Mouse (Mus musculus): ENCODE measurements around the gene Btnl9.
A peak's percentile ranks its signal among the peaks of the same experiment; 100 is the strongest.
"Not testable (repeated sequence)": the region's sequence is repeated elsewhere in the genome, so short reads cannot be mapped to it uniquely, and the experiment has no call there.

Btnl9 gene

DNA sequence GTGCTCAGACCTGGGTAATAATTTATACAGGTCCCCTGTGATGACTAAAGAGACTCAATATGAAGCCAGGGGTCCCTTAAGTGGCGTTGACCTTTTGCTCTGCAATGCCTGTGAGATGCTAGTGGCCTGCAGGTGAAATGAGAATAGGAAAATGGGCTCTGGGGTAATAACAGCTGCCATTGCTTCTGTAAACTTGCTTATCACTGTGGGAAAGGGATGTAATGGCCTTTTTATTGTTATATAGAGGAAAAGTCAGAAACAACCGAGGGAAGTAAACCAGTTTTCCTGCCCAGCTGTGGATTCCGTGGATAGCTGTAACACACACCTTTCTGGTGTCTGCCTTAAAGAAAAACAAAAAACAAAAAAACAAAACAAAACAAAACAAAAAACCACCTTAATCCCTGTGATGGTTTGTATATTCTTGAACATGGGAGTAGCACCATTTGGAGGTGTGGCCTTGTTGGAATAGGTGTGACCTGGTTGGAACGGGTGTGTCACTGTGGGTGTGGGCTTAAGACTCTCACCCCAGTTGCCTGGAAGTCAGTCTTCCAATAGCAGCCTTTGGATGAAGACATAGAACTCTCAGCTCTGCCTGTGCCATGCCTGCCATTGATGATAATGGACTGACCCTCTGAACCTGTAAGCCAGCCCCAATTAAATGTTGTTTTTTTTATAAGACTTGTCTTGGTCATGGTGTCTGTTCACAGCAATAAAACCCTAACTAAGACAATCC lies 10.7 kb downstream of the Btnl9 start:
- DNase-seq: not testable (repeated sequence)

DNA sequence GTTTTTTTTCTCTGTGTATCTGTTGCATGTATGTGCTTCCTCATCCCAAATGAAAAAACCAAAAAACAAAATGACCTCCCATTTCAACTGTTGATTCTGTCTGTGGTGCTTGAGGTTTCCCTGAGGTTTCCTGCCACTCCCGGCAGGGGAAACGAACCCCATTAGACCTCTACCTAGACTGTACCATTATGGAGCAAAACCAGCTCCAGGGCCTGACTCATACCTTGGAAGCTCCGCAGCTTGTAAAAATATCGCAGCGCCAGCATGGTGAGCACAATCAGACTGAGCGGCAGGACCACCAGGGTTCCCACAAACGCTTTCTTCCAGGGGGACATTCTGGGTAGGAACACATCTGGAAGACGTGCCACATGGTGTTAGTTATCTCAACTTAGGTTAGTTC lies 11.6 kb downstream of the Btnl9 start:
- no peak for DNase-seq

DNA sequence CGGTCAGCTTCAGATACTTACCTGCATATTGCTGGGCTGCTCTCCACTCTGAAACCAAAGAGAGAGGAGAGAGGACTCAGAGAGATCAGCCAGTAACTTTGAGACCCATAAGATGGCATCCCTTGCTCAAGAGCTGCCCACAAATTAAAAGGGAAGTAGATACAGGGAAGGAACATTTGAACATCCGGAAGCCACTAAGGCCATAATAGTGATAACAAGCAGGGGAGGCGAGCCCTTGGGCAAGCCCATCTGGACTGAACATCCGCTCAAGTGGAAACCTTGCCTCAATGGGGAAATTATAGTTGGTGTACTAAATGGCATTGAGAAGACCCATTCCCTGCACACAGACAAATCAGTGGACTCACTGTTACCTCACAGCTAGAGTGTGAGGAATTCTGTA lies 16.4 kb downstream of the Btnl9 start:
- no peak for DNase-seq

DNA sequence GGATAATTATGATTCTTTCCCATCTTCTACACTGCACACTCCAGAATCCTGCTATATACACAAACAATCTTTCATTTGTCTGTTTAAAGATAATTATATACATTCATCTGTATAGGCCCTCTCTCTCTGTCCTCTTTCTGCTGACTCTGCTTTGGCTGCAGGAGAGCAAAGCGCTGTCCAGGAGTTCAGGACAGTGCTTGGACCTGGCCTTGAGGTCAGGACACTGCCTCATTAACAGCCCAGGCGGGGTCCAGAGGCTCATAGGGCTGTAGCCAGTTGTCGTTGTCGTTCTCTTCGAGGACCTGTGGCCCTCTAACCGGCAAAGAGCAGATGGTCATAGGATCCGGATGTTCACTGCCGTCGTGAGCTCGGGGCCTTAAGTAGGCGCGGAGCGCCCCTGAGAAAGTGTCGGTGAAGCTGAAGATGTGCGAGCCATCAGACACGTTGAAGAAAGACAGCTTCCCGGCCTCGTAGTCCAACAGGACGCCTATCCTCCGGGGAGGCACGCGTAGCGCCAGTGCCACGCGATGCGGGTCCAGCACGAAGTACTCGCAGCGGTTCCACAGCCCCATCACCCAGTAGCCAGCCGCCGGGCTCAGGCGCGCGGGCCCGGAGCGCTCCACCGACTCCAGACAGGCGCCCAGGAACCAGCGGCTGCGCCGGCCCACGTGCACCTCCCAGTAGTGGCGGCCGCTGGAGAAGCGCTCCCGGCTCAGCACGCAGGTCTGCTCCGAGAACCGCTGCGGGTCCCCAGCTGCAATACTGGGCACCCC lies 17.9 kb downstream of the Btnl9 start:
- DNase-seq: peak; percentile 26

DNA sequence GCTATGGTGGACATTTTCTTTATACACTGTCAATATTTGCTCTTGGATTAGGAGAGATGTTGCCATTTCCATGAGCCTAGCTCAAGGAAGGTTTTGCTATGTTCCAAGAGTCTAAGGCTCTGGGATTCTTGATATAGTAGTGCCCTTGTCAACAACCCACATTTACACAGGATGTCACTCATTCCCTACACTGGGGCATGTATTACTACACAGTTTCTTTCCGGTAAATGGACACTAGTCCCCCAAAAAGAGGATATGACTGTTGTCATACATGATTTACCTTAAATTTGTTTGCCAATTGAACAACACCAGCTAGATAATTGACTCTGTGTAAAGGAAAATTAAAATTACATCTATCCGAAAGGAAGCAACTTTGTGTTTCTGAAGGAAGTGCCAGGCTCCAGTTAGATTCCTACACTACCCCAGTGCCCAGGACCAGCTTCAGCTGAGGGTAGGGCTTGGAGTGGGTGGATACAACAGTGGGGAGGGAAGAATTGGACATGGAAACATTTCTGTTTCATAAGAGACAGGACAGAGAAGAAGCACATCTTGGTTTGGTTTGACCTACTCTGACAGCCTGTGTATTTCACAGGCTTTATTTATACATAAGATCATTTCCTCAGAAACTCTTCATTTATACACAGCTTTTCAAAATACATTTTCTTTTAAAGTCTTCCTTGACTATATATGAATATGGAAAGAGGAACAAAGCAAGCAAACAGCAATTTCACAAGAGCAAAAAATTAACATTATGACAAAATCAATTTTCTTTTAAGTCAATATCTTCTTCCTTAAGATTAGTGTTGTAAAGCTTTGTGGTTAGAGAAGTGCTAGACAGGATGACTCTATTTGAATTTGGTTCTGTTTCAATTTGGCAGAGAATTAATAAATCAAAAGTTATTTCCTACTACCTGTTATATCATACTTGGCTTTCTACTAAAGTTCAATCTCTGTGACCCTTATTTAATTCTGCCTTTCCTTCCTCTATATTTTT lies 29.8 kb downstream of the Btnl9 start:
- DNase-seq: no peak

DNA sequence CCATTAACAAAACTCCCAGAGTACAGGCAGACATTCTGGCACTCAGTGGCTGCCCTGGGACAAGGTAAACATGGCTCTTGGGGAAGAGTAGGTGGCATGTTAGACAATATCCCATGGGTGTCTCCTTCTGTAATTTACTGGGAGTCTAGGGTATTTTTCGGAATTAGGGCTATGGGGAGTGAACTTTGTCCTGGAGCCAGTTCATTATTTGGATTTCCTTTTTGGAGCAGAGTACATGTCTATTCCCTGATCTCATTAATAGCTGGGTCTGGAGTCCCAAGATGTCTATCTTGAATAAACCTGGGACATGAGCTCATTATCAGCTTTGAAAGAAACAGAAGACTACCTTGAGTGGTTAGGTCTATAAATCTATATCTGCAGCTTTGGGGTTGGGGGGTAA lies 32.9 kb downstream of the Btnl9 start, which contains the start of gene Olfr1394:
Gene Olfr1394 (plus strand): TSS at position 301 of the 400 bp plus-strand sequence.
- no peak for DNase-seq

DNA sequence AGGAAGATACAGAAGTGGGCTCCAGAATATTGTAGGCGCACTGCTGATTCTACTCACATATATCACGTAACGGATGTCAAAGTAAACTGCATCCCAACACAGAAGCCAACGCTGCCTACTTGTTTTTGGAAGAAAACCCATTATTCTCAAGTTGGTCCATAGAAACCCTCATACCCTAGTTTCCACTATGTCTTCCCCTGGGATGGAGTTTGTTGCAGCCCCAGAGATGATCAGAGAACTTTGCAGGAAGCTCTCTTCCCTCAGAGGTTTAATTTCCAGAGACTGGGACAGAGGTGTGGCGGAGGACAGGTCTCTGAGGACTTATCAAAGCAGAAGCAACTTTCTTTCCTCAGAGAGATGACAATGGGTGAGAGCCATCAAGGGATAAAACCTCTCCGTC lies 45.0 kb downstream of the Btnl9 start, which contains the start of gene Olfr1395:
Gene Olfr1395 (plus strand): TSS at position 301 of the 400 bp plus-strand sequence.
- no peak for DNase-seq

DNA sequence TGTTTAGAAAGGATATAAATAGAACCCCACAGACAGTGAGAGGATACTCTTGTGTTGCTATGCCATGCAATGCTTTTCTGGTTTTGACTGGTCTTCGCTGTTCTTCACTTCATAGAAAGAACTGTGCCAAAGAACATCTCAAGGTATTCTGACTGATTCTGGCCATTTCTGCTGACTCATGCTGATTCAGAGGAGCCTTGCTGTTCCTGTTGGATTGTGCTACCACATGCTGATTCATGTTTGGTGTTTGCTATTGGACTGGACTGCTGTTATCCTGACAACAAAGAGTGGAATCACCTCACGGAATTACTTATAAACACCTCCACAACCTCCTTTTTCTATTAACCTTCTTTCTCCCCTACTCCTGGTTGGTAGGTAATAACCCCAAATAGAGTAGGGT lies 62.8 kb downstream of the Btnl9 start:
- DNase-seq: no peak

DNA sequence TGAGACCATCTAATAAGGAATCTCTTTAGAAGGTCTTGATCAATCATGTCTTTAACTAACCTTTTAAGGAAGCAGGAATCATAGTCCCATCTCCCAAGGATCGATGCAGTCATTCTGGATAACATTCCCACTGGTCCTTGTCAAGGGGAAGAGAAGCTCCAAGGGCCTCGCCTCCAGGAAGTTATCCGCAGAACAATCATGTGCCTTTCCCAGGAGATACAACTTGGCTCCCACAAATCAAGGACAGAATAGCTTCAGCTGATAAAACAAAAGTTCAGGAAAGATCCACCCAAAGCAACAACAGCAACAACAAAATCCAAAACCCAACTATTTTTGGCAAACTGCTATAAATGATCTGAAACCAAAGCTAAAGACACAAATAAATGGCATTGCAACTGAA lies 67.3 kb downstream of the Btnl9 start:
- DNase-seq: no peak

All from right cerebral cortex, postnatal 14 days (tissue).